Mouse (Mus musculus): ENCODE measurements around the gene Snx11. TPM values are rescaled to one million over a fixed set of nuclear protein-coding genes. Genes with fewer than 3 reads are reported as not detected.
A peak's percentile ranks its signal among the peaks of the same experiment; 100 is the strongest.
"Not testable (repeated sequence)": the region's sequence is repeated elsewhere in the genome, so short reads cannot be mapped to it uniquely, and the experiment has no call there.

The Snx11 gene
- polyA plus RNA-seq, 1 experiment, result 18.4 TPM

GRCm38 (mm10) chr11:96813920-96814319 lies 36.6 kb upstream of the Snx11 start:
- TF ChIP-seq REST (IDR thresholded peaks at IDR 0.05; ENCODE audit: insufficient read depth, insufficient read length) (no peak), POLR2A (IDR thresholded peaks at IDR 0.05; ENCODE audit: insufficient read length, low read depth) (no peak), MYOD1 (IDR thresholded peaks at IDR 0.05; ENCODE audit: control insufficient read depth in 1 of 3, insufficient read length in 2 of 3, low read depth in 2 of 3) (no peak), SRF (IDR thresholded peaks at IDR 0.05; ENCODE audit: control insufficient read depth, insufficient read length, low read depth) (no peak), MYOG (IDR thresholded peaks at IDR 0.05; ENCODE audit: control insufficient read depth in 1 of 3, insufficient read depth in 1 of 3, insufficient read length in 2 of 3, low read depth in 2 of 3) (no peak), TCF12 (IDR thresholded peaks at IDR 0.05; ENCODE audit: insufficient read depth, poor library complexity, severe bottlenecking) (no peak), USF1 (IDR thresholded peaks at IDR 0.05; ENCODE audit: low read depth) (no peak), POLR2AphosphoS2 (IDR thresholded peaks at IDR 0.05; ENCODE audit: insufficient read length, low read depth) (peak; percentile 35)
- Histone ChIP-seq H3K4me3 (no peak overlapping the region), H3K27me3 (ENCODE audit: control insufficient read depth, insufficient read depth, insufficient read length) (no peaks in the 10 kb centered on the region), H3ac (ENCODE audit: control insufficient read depth, insufficient read length) (no peak overlapping the region), H3K79me2 (ENCODE audit: control insufficient read depth, insufficient read depth) (peaks cover 47% of the 10 kb centered on the region), H3K4me2 (ENCODE audit: low read depth) (no peak overlapping the region), H3K36me3 (ENCODE audit: control insufficient read depth, insufficient read depth) (peaks cover 85% of the 10 kb centered on the region)

GRCm38 (mm10) chr11:96813455-96813854 lies 36.1 kb upstream of the Snx11 start:
- no peaks in the 10 kb centered on the region for H3K27me3 ChIP-seq (ENCODE audit: control insufficient read depth, insufficient read depth, insufficient read length)
- TF ChIP-seq MYOD1 (IDR thresholded peaks at IDR 0.05; ENCODE audit: control insufficient read depth in 1 of 3, insufficient read length in 2 of 3, low read depth in 2 of 3) (no peak), MAX (IDR thresholded peaks at IDR 0.05; ENCODE audit: low read depth) (no peak), POLR2A (IDR thresholded peaks at IDR 0.05; ENCODE audit: insufficient read length, low read depth) (peak; percentile 53), POLR2AphosphoS2 (IDR thresholded peaks at IDR 0.05; ENCODE audit: insufficient read length, low read depth) (peak; percentile 87)

GRCm38 (mm10) chr11:96811188-96811587 lies 33.8 kb upstream of the Snx11 start:
- not testable (repeated sequence) for H3K4me2 ChIP-seq (ENCODE audit: low read depth); H3ac ChIP-seq (ENCODE audit: control insufficient read depth, insufficient read length); H3K4me3 ChIP-seq; H3K27me3 ChIP-seq (ENCODE audit: control insufficient read depth, insufficient read depth, insufficient read length)
- TF ChIP-seq POLR2AphosphoS2 (IDR thresholded peaks at IDR 0.05; ENCODE audit: insufficient read length, low read depth), result peak; percentile 74
- Histone ChIP-seq H3K36me3 (ENCODE audit: control insufficient read depth, insufficient read depth) (peaks cover 74% of the 10 kb centered on the region), H3K79me2 (ENCODE audit: control insufficient read depth, insufficient read depth) (peaks cover 20% of the 10 kb centered on the region)

More at GRCm38 (mm10) chr11:96813455-96813854, 36.1 kb upstream of the Snx11 start:
- H3K4me3 ChIP-seq, result no peak overlapping the region
- no peak overlapping the region for H3K4me2 ChIP-seq (ENCODE audit: low read depth)
- H3K79me2 ChIP-seq (ENCODE audit: control insufficient read depth, insufficient read depth), result peaks cover 42% of the 10 kb centered on the region
- H3ac ChIP-seq (ENCODE audit: control insufficient read depth, insufficient read length), result no peak overlapping the region
- peaks cover 85% of the 10 kb centered on the region for H3K36me3 ChIP-seq (ENCODE audit: control insufficient read depth, insufficient read depth)

- TF ChIP-seq MYOG (IDR thresholded peaks at IDR 0.05; ENCODE audit: control insufficient read depth in 1 of 3, insufficient read depth in 1 of 3, insufficient read length in 2 of 3, low read depth in 2 of 3) (no peak), TCF3 (IDR thresholded peaks at IDR 0.05; ENCODE audit: insufficient read length, low read depth) (no peak), POLR2AphosphoS2 (IDR thresholded peaks at IDR 0.05; ENCODE audit: insufficient read length, low read depth) (peak; percentile 91), POLR2A (IDR thresholded peaks at IDR 0.05; ENCODE audit: insufficient read length, low read depth) (peak; percentile 20)
- H3K27me3 ChIP-seq (ENCODE audit: control insufficient read depth, insufficient read depth, insufficient read length), result no peaks in the 10 kb centered on the region
- no peak overlapping the region for H3K4me2 ChIP-seq (ENCODE audit: low read depth)
- peaks cover 5% of the 10 kb centered on the region for H3K79me2 ChIP-seq (ENCODE audit: control insufficient read depth, insufficient read depth)
- H3ac ChIP-seq (ENCODE audit: control insufficient read depth, insufficient read length), result no peak overlapping the region
- H3K36me3 ChIP-seq (ENCODE audit: control insufficient read depth, insufficient read depth), result peaks cover 70% of the 10 kb centered on the region
- no peak overlapping the region for H3K4me3 ChIP-seq
Measured at GRCm38 (mm10) chr11:96809562-96810235, 32.3 kb upstream of the Snx11 start.

- no peaks in the 10 kb centered on the region for H3K79me2 ChIP-seq (ENCODE audit: control insufficient read depth, insufficient read depth)
- H3K4me2 ChIP-seq (ENCODE audit: low read depth), result no peak overlapping the region
- H3ac ChIP-seq (ENCODE audit: control insufficient read depth, insufficient read length), result no peak overlapping the region
- H3K27me3 ChIP-seq (ENCODE audit: control insufficient read depth, insufficient read depth, insufficient read length), result no peaks in the 10 kb centered on the region
- TF ChIP-seq CEBPB (IDR thresholded peaks at IDR 0.05; ENCODE audit: insufficient read depth, poor library complexity, severe bottlenecking) (no peak), POLR2AphosphoS2 (IDR thresholded peaks at IDR 0.05; ENCODE audit: insufficient read length, low read depth) (peak; percentile 81)
- peaks cover 64% of the 10 kb centered on the region for H3K36me3 ChIP-seq (ENCODE audit: control insufficient read depth, insufficient read depth)
- no peak overlapping the region for H3K4me3 ChIP-seq
Measured at GRCm38 (mm10) chr11:96808066-96808465, 30.7 kb upstream of the Snx11 start.

- Histone ChIP-seq H3ac (ENCODE audit: control insufficient read depth, insufficient read length) (no peak overlapping the region), H3K79me2 (ENCODE audit: control insufficient read depth, insufficient read depth) (peaks cover 12% of the 10 kb centered on the region), H3K27me3 (ENCODE audit: control insufficient read depth, insufficient read depth, insufficient read length) (no peaks in the 10 kb centered on the region), H3K36me3 (ENCODE audit: control insufficient read depth, insufficient read depth) (peaks cover 68% of the 10 kb centered on the region), H3K4me3 (no peak overlapping the region), H3K4me2 (ENCODE audit: low read depth) (no peak overlapping the region)
- no peak for TF ChIP-seq MYOD1 (IDR thresholded peaks at IDR 0.05; ENCODE audit: control insufficient read depth in 1 of 3, insufficient read length in 2 of 3, low read depth in 2 of 3)
- no peak for TF ChIP-seq TCF3 (IDR thresholded peaks at IDR 0.05; ENCODE audit: insufficient read length, low read depth)
- no peak for TF ChIP-seq MAX (IDR thresholded peaks at IDR 0.05; ENCODE audit: low read depth)
Measured at GRCm38 (mm10) chr11:96805606-96806005, 28.2 kb upstream of the Snx11 start.

Measured in myocyte (in vitro differentiated cells).